Mouse (Mus musculus): Measurements from ENCODE around the gene Fam219b. TPM values are rescaled to one million over a fixed set of nuclear protein-coding genes. Genes with fewer than 3 reads are reported as not detected.

The Fam219b gene
- polyA plus RNA-seq (2017; shearing (Covaris generic)): 9.3 TPM

GRCm38 (mm10) chr9:57537044-57537727 is at the start of gene Fam219b:
Gene Fam219b (plus strand): TSS chr9:57537528.

GRCm38 (mm10) chr9:57503622-57504380 is 33.5 kb upstream of the Fam219b start, which contains the start of gene Rpp25:
Gene Rpp25 (plus strand): TSS chr9:57504026.

GRCm38 (mm10) chr9:57521056-57521911 is 16.0 kb upstream of the Fam219b start, which contains the start of gene Cox5a:
Gene Cox5a (plus strand): TSS chr9:57521274.

GRCm38 (mm10) chr9:57552139-57552887 is 15.0 kb downstream of the Fam219b start, which contains the start of gene Mpi:
Gene Mpi (minus strand): TSS chr9:57552763.

GRCm38 (mm10) chr9:57560861-57561710 is 23.8 kb downstream of the Fam219b start, which contains the start of gene Scamp2:
Gene Scamp2 (plus strand): TSS chr9:57560943.

GRCm38 (mm10) chr9:57589224-57590126 is 52.1 kb downstream of the Fam219b start, which contains the start of gene Ulk3:
Gene Ulk3 (plus strand): TSS chr9:57589452.

Other genes with a start within 250 kb of the Fam219b start
- gene Ppcdc, start 97.4 kb upstream of the Fam219b start, polyA plus RNA-seq (2017; shearing (Covaris generic)): 181 TPM
- 0.14 TPM for gene Scamp5, start 69.5 kb upstream of the Fam219b start, polyA plus RNA-seq (2017; shearing (Covaris generic))
- not detected for gene Rpp25, start 33.5 kb upstream of the Fam219b start, polyA plus RNA-seq (2017; shearing (Covaris generic))
- 131 TPM for gene Cox5a, start 16.3 kb upstream of the Fam219b start, polyA plus RNA-seq (2017; shearing (Covaris generic))
- gene Mpi, start 15.2 kb downstream of the Fam219b start, polyA plus RNA-seq (2017; shearing (Covaris generic)): 19.3 TPM
- 121 TPM for gene Scamp2, start 23.4 kb downstream of the Fam219b start, polyA plus RNA-seq (2017; shearing (Covaris generic))
- 77.9 TPM for gene Ulk3, start 51.9 kb downstream of the Fam219b start, polyA plus RNA-seq (2017; shearing (Covaris generic))
- gene Cplx3, start 68.8 kb downstream of the Fam219b start, polyA plus RNA-seq (2017; shearing (Covaris generic)): not detected
- not detected for gene Lman1l, start 83.2 kb downstream of the Fam219b start, polyA plus RNA-seq (2017; shearing (Covaris generic))
- 196 TPM for gene Csk, start 116.1 kb downstream of the Fam219b start, polyA plus RNA-seq (2017; shearing (Covaris generic))
- gene Cyp1a2, start 146.2 kb downstream of the Fam219b start, polyA plus RNA-seq (2017; shearing (Covaris generic)): not detected
- 1.1 TPM for gene Cyp1a1, start 150.4 kb downstream of the Fam219b start, polyA plus RNA-seq (2017; shearing (Covaris generic))
- gene Edc3, start 171.0 kb downstream of the Fam219b start, polyA plus RNA-seq (2017; shearing (Covaris generic)): 52.6 TPM
- gene Clk3, start 228.3 kb downstream of the Fam219b start, polyA plus RNA-seq (2017; shearing (Covaris generic)): 179 TPM